Mouse (Mus musculus): Measurements from ENCODE around the gene Tcl1b3. TPM values are rescaled to one million over a fixed set of nuclear protein-coding genes. Genes with fewer than 3 reads are reported as not detected.
"Not testable (repeated sequence)": the region's sequence is repeated elsewhere in the genome, so short reads cannot be mapped to it uniquely, and the experiment has no call there.

The Tcl1b3 gene
- not detected in 2 replicates for polyA plus RNA-seq (2016; fragmentation: Nextera tagmentation; extraction: Ambion mirVana)

GRCm38 (mm10) chr12:105190743-105191142 is at the start of gene Tcl1b3:
TSS of gene Tcl1b3 (plus strand) at chr12:105191043.
- not testable (repeated sequence) for H3K9me3 ChIP-seq; H3K9ac ChIP-seq (replicated peaks); H3K4me3 ChIP-seq (replicated peaks); H3K36me3 ChIP-seq; H3K27me3 ChIP-seq; ATAC-seq (ENCODE audit: insufficient number of reproducible peaks, insufficient read depth, low FRiP score, low TSS enrichment, low read depth); H3K27ac ChIP-seq; H3K4me1 ChIP-seq (replicated peaks); H3K4me2 ChIP-seq
- WGBS: 91% methylated on average over 6 of the region's 6 CpGs

GRCm38 (mm10) chr12:105143096-105143495 is 47.7 kb upstream of the Tcl1b3 start:
- Histone ChIP-seq H3K27me3 (no peaks in the 10 kb centered on the region), H3K9ac (replicated peaks) (no peak overlapping the region), H3K4me2 (no peak overlapping the region), H3K4me1 (replicated peaks) (no peaks in the 10 kb centered on the region), H3K4me3 (replicated peaks) (no peak overlapping the region), H3K9me3 (no peaks in the 10 kb centered on the region), H3K27ac (no peak overlapping the region), H3K36me3 (no peaks in the 10 kb centered on the region)
- no peak for ATAC-seq (ENCODE audit: insufficient number of reproducible peaks, insufficient read depth, low FRiP score, low TSS enrichment, low read depth)
- 90% methylated on average over 3 of the region's 3 CpGs for WGBS

- H3K36me3 ChIP-seq; H3K4me2 ChIP-seq; H3K4me1 ChIP-seq (replicated peaks); H3K4me3 ChIP-seq (replicated peaks); H3K27me3 ChIP-seq; H3K27ac ChIP-seq; ATAC-seq (ENCODE audit: insufficient number of reproducible peaks, insufficient read depth, low FRiP score, low TSS enrichment, low read depth); H3K9me3 ChIP-seq; H3K9ac ChIP-seq (replicated peaks): not testable (repeated sequence)
- WGBS: 40% methylated on average over 1 of the region's 1 CpGs
Measured at GRCm38 (mm10) chr12:105144928-105145327, 45.9 kb upstream of the Tcl1b3 start.

GRCm38 (mm10) chr12:105145714-105146113 is 45.1 kb upstream of the Tcl1b3 start, which contains the start of gene Tcl1b2:
TSS of gene Tcl1b2 (plus strand) at chr12:105146014.
- no peak within 1 kb of the TSS for H3K4me3 ChIP-seq (replicated peaks)
- no peaks in the 10 kb centered on the region for H3K27me3 ChIP-seq
- WGBS: 82% methylated on average over 3 of the region's 3 CpGs
- no peak within 1 kb of the TSS for H3K9ac ChIP-seq (replicated peaks)
- H3K36me3 ChIP-seq: no peaks in the 10 kb centered on the region
- no peaks in the 10 kb centered on the region for H3K9me3 ChIP-seq
- no peak within 1 kb of the TSS for H3K27ac ChIP-seq
- H3K4me2 ChIP-seq: no peak within 1 kb of the TSS
- ATAC-seq (ENCODE audit: insufficient number of reproducible peaks, insufficient read depth, low FRiP score, low TSS enrichment, low read depth): no peak
- H3K4me1 ChIP-seq (replicated peaks): no peaks in the 10 kb centered on the region

- not testable (repeated sequence) for H3K27ac ChIP-seq; H3K4me1 ChIP-seq (replicated peaks); H3K27me3 ChIP-seq; H3K4me2 ChIP-seq; ATAC-seq (ENCODE audit: insufficient number of reproducible peaks, insufficient read depth, low FRiP score, low TSS enrichment, low read depth); H3K9me3 ChIP-seq; H3K36me3 ChIP-seq; H3K9ac ChIP-seq (replicated peaks); H3K4me3 ChIP-seq (replicated peaks)
- WGBS: 80% methylated on average over 4 of the region's 4 CpGs
Measured at GRCm38 (mm10) chr12:105155286-105155685, 35.6 kb upstream of the Tcl1b3 start.

- WGBS: 79% methylated on average over 6 of the region's 6 CpGs
- H3K4me1 ChIP-seq (replicated peaks): no peaks in the 10 kb centered on the region
- H3K27ac ChIP-seq: no peak overlapping the region
Measured at GRCm38 (mm10) chr12:105158842-105159241, 32.0 kb upstream of the Tcl1b3 start.

GRCm38 (mm10) chr12:105159390-105159789 is 31.5 kb upstream of the Tcl1b3 start, which contains the start of gene Tcl1b1:
TSS of gene Tcl1b1 (plus strand) at chr12:105159690.
- ATAC-seq (ENCODE audit: insufficient number of reproducible peaks, insufficient read depth, low FRiP score, low TSS enrichment, low read depth): no peak
- Histone ChIP-seq H3K9me3 (no peaks in the 10 kb centered on the region), H3K4me2 (no peak within 1 kb of the TSS), H3K27ac (no peak within 1 kb of the TSS), H3K27me3 (no peaks in the 10 kb centered on the region), H3K9ac (replicated peaks) (no peak within 1 kb of the TSS), H3K4me3 (replicated peaks) (no peak within 1 kb of the TSS), H3K36me3 (no peaks in the 10 kb centered on the region), H3K4me1 (replicated peaks) (no peaks in the 10 kb centered on the region)
- 72% methylated on average over 4 of the region's 4 CpGs for WGBS

More at GRCm38 (mm10) chr12:105158842-105159241, 32.0 kb upstream of the Tcl1b3 start:
- no peak overlapping the region for H3K4me3 ChIP-seq (replicated peaks)
- H3K4me2 ChIP-seq: no peak overlapping the region
- no peaks in the 10 kb centered on the region for H3K27me3 ChIP-seq
- H3K9me3 ChIP-seq: no peaks in the 10 kb centered on the region
- no peaks in the 10 kb centered on the region for H3K36me3 ChIP-seq
- ATAC-seq (ENCODE audit: insufficient number of reproducible peaks, insufficient read depth, low FRiP score, low TSS enrichment, low read depth): no peak
- H3K9ac ChIP-seq (replicated peaks): no peak overlapping the region

- no peak for ATAC-seq (ENCODE audit: insufficient number of reproducible peaks, insufficient read depth, low FRiP score, low TSS enrichment, low read depth)
- H3K4me2 ChIP-seq: no peak overlapping the region
- H3K4me1 ChIP-seq (replicated peaks): no peaks in the 10 kb centered on the region
- no peak overlapping the region for H3K9ac ChIP-seq (replicated peaks)
- H3K36me3 ChIP-seq: no peaks in the 10 kb centered on the region
- no peak overlapping the region for H3K27ac ChIP-seq
- no peak overlapping the region for H3K4me3 ChIP-seq (replicated peaks)
- no peaks in the 10 kb centered on the region for H3K27me3 ChIP-seq
- WGBS: 65% methylated on average over 3 of the region's 3 CpGs
- no peaks in the 10 kb centered on the region for H3K9me3 ChIP-seq
Measured at GRCm38 (mm10) chr12:105166734-105167133, 24.1 kb upstream of the Tcl1b3 start.

DNA sequence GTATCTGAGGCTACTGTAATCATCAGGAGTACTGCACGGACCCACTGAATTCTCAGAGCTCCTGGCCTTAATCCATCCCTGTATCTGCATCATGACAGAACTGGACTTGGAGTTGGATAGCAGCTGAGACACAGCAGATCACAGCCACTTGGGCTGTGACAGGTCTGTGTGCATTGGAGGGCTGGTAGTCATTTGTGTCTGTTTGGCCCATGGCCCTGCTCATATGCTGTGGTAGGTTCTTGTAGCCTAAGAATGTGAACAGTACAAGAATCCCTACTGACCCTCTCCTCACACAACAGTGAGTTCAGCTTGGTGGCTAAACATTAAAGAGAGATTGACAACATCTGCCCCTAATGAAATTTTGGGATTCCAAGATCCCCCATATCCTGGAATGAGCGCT is 17.5 kb upstream of the Tcl1b3 start:
- H3K27ac ChIP-seq: no peak overlapping the region
- no peaks in the 10 kb centered on the region for H3K4me1 ChIP-seq (replicated peaks)
- H3K27me3 ChIP-seq: no peaks in the 10 kb centered on the region
- ATAC-seq (ENCODE audit: insufficient number of reproducible peaks, insufficient read depth, low FRiP score, low TSS enrichment, low read depth): no peak
- no peak overlapping the region for H3K4me3 ChIP-seq (replicated peaks)
- no peak overlapping the region for H3K4me2 ChIP-seq
- no peaks in the 10 kb centered on the region for H3K36me3 ChIP-seq
- no peaks in the 10 kb centered on the region for H3K9me3 ChIP-seq
- H3K9ac ChIP-seq (replicated peaks): no peak overlapping the region
- WGBS: 70% methylated on average over 2 of the region's 2 CpGs

- not testable (repeated sequence) for H3K27ac ChIP-seq; H3K36me3 ChIP-seq; H3K9me3 ChIP-seq; ATAC-seq (ENCODE audit: insufficient number of reproducible peaks, insufficient read depth, low FRiP score, low TSS enrichment, low read depth); H3K4me2 ChIP-seq; H3K4me3 ChIP-seq (replicated peaks); H3K9ac ChIP-seq (replicated peaks); H3K27me3 ChIP-seq; H3K4me1 ChIP-seq (replicated peaks)
- WGBS: 30% methylated on average over 2 of the region's 2 CpGs
Measured at GRCm38 (mm10) chr12:105174318-105174717, 16.5 kb upstream of the Tcl1b3 start.

DNA sequence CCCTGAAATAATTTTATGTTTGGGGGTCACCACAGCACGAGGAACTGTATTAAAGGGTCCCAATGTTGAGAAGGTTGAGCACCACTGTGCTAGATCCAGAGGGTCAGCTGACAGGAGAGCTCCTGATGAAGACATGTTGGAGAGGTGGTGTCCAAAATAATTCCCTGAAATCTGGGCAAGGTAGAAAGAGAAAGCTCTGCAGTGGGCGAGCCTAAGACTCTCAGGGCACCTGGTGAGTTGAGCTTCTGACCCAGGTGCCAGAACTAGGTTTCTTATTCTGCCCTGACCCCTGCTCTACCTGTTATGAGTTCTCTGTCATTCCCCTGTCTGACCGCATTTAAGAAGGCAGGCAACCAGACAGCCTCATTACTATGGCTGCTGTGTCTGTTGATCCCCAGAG is 14.8 kb upstream of the Tcl1b3 start, which contains the start of gene Tcl1b5:
Gene Tcl1b5 (plus strand): TSS at position 301 of the 400 bp plus-strand sequence.
- not testable (repeated sequence) for H3K4me3 ChIP-seq (replicated peaks); H3K27me3 ChIP-seq; H3K9me3 ChIP-seq; H3K27ac ChIP-seq; H3K36me3 ChIP-seq; H3K9ac ChIP-seq (replicated peaks); ATAC-seq (ENCODE audit: insufficient number of reproducible peaks, insufficient read depth, low FRiP score, low TSS enrichment, low read depth); H3K4me1 ChIP-seq (replicated peaks); H3K4me2 ChIP-seq
- WGBS: 58% methylated on average over 3 of the region's 3 CpGs

GRCm38 (mm10) chr12:105181040-105181644 is 9.7 kb upstream of the Tcl1b3 start:
- H3K9ac ChIP-seq (replicated peaks); H3K4me2 ChIP-seq; ATAC-seq (ENCODE audit: insufficient number of reproducible peaks, insufficient read depth, low FRiP score, low TSS enrichment, low read depth); H3K9me3 ChIP-seq; H3K27me3 ChIP-seq; H3K27ac ChIP-seq; H3K36me3 ChIP-seq; H3K4me1 ChIP-seq (replicated peaks); H3K4me3 ChIP-seq (replicated peaks): not testable (repeated sequence)
- WGBS: 74% methylated on average over 4 of the region's 4 CpGs
